Mouse (Mus musculus): Measurements from ENCODE around the gene Tmem209.

DNA sequence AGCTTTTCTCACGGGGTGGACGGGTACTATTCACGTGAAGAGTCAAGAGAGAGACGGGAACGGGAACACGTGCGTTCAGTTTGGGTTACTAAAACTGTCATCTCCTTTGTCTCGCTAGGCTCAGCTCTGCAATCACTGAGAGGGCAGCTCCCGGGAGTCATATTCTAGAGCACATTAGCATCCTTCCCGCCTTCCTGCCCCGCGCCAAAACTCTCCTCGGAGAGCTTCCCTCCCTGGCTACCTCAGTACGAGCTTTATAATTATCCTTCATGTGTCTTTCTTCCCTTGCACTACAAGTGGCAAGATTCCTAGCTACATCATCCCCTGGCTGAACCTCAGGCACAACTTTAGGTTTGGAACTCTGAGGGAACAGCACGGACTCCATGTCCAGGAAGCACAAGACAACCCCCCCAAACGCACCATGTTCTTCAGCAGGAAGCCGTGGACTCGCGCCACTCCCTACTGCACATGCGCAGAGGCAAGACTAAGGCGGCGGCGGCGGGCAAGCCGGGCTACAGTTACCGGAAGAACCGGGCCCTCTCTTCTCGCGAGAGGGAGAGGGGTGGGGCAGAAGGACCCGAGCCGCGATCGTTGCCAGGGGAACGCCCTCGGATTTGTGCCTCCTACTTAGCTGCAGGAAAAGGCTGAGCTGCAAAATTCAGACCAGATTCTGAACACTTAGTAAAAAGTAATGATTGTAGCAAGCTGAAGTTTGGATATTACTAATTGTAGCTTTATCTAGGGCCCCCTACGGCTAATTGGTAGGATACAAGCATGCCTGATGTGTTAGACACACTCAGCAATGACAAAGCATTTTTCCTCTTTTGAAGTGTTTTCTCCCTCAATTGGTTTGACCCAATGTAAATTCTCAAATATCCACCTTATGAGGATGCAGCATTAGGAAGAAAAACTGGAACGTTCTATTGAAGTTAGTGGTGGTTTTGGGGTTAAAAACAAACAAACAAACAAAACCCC, at the start of gene Tmem209, which contains the start of gene Ssmem1:
- TF ChIP-seq POLR2A (IDR thresholded peaks at IDR 0.05; ENCODE audit: borderline replicate concordance, extremely low read depth, insufficient read depth, insufficient read length, poor library complexity, severe bottlenecking) (peak; percentile 79; the same call in 1 of the 2 replicates), CTCF (IDR thresholded peaks at IDR 0.05; ENCODE audit: borderline replicate concordance, extremely low read depth, insufficient read depth, insufficient read length) (no peak)
